Mouse (Mus musculus): Measurements from ENCODE around the gene Ptpn11.

The Ptpn11 gene

GRCm38 (mm10) chr5:121093281-121093680 lies 97.9 kb downstream of the Ptpn11 start:
- no peak for DNase-seq (ENCODE audit: extremely low spot score, low spot score)

- no peak for DNase-seq (ENCODE audit: extremely low spot score, low spot score)
Observed at GRCm38 (mm10) chr5:121089660-121090059, 101.5 kb downstream of the Ptpn11 start.

GRCm38 (mm10) chr5:121087733-121088132 lies 103.5 kb downstream of the Ptpn11 start:
- no peak for DNase-seq (ENCODE audit: extremely low spot score, low spot score)

GRCm38 (mm10) chr5:121082605-121083004 lies 108.6 kb downstream of the Ptpn11 start:
- no peak for DNase-seq (ENCODE audit: extremely low spot score, low spot score)

GRCm38 (mm10) chr5:121081754-121082153 lies 109.4 kb downstream of the Ptpn11 start:
- no peak for DNase-seq (ENCODE audit: extremely low spot score, low spot score)

Measured in neural tube, embryonic 10.5 days (tissue).